Mouse (Mus musculus) limb, embryonic 14.5 days (tissue): ENCODE measurements around the gene Olfr338. TPM values are rescaled to one million over a fixed set of nuclear protein-coding genes. Genes with fewer than 3 reads are reported as not detected.
"Not testable (repeated sequence)": the region's sequence is repeated elsewhere in the genome, so short reads cannot be mapped to it uniquely, and the experiment has no call there.

ENCODE experiments used
- ATAC-seq: fragments of 200-750 bp; cut with Nextera tagmentation; 2 replicates; pipeline ENCODE4 v1.8.0; 2017; ENCODE audit warnings: low read depth, moderate number of reproducible peaks, moderate TSS enrichment; ENCODE audit not compliant: low FRiP score
- DNase-seq: peaks from one replicate; pipeline ENCODE4 v3.0.0-alpha.2; 2015; ENCODE audit warnings: low spot score
- H3K27ac ChIP-seq: fragments of 300-500 bp; sonication (generic); replicated peaks from 2 replicates; pipeline ENCODE4 v1.5.1; 2014; ENCODE audit warnings: low read depth, mild to moderate bottlenecking, low read length, moderate library complexity, mixed read lengths
- H3K27me3 ChIP-seq: fragments of 300-500 bp; sonication (generic); 2 replicates; pipeline ENCODE4 v1.6.1; 2014; ENCODE audit warnings: low read length, mixed read lengths; ENCODE audit not compliant: control insufficient read depth, insufficient read depth
- H3K36me3 ChIP-seq: fragments of 300-500 bp; sonication (generic); 2 replicates; pipeline ENCODE4 v1.6.1; 2014; ENCODE audit warnings: mild to moderate bottlenecking, low read length, moderate library complexity, mixed read lengths; ENCODE audit not compliant: control insufficient read depth, insufficient read depth
- H3K4me1 ChIP-seq: fragments of 300-500 bp; sonication (generic); 2 replicates; pipeline ENCODE4 v1.6.1; 2014; ENCODE audit warnings: antibody characterized with exemption, low read length, mixed read lengths; ENCODE audit not compliant: control insufficient read depth, insufficient read depth
- H3K4me2 ChIP-seq: fragments of 300-500 bp; sonication (generic); replicated peaks from 2 replicates; pipeline ENCODE4 v1.6.1; 2014; ENCODE audit warnings: low read depth, mild to moderate bottlenecking, low read length, moderate library complexity; ENCODE audit not compliant: severe bottlenecking
- H3K4me3 ChIP-seq: fragments of 300-500 bp; sonication (generic); replicated peaks from 2 replicates; pipeline ENCODE4 v1.5.1; 2014; ENCODE audit warnings: low read length
- H3K9ac ChIP-seq: fragments of 300-500 bp; sonication (generic); 2 replicates; pipeline ENCODE4 v1.6.1; 2014; ENCODE audit warnings: mild to moderate bottlenecking, low read depth, low read length, moderate library complexity; ENCODE audit not compliant: severe bottlenecking
- H3K9me3 ChIP-seq: fragments of 300-500 bp; sonication (generic); 2 replicates; pipeline ENCODE4 v1.6.1; 2016; ENCODE audit warnings: low read length; ENCODE audit not compliant: control insufficient read depth
- POLR2A ChIP-seq: fragments of 200-500 bp; IDR thresholded peaks from 2 replicates; pipeline ENCODE4 v1.8.0; 2012; ENCODE audit warnings: inconsistent platforms, mild to moderate bottlenecking, moderate library complexity, borderline replicate concordance; ENCODE audit not compliant: insufficient read depth, insufficient read length; ENCODE audit errors: extremely low read depth
- WGBS: fragments of 180-500 bp; shearing (Covaris S2); extraction: QIAGEN DNeasy Blood & Tissue Kit; methylation state at CpG from one replicate; pipeline ENCODE4 v1.1.7; 2014; 5-methylcytosine and 5-hydroxymethylcytosine counted together
- polyA plus RNA-seq, 2 experiments: library from polyadenylated mRNA; depleted of rRNA in 1 of 2; stranded (reverse) in 1 of 2; unstranded in 1 of 2; fragments of >200 nt; fragmentation: Nextera tagmentation in 1 of 2; extraction: Ambion mirVana in 1 of 2; gene quantifications; 2 replicates each; pipeline versions ENCODE4 v1.2.1 to v1.2.3; 2012 to 2014

Olfr338 gene
- not detected in 2 replicates for polyA plus RNA-seq (2012; rRNA removed)
- not detected in 2 replicates for polyA plus RNA-seq (2014; fragmentation: Nextera tagmentation; extraction: Ambion mirVana)

- H3K4me1 ChIP-seq = no peaks in the 10 kb centered on the region
- H3K4me2 ChIP-seq = no peak within 1 kb of the TSS
- H3K36me3 ChIP-seq = no peaks in the 10 kb centered on the region
- H3K27ac ChIP-seq = no peak within 1 kb of the TSS
- no peaks in the 10 kb centered on the region; the same call in 1 of the 2 replicates for H3K9me3 ChIP-seq
- no peak within 1 kb of the TSS for H3K9ac ChIP-seq
- no peaks in the 10 kb centered on the region for H3K27me3 ChIP-seq
- DNase-seq = no peak
- ATAC-seq = no peak
- no peak within 1 kb of the TSS for H3K4me3 ChIP-seq
- no peak for TF ChIP-seq POLR2A
Measured at GRCm38 (mm10) chr2:36373219-36373618, at the start of gene Olfr338. Gene Olfr338 (plus strand): TSS chr2:36373519.

- not testable (repeated sequence) for H3K4me1 ChIP-seq, ATAC-seq, H3K36me3 ChIP-seq, H3K4me2 ChIP-seq, H3K27me3 ChIP-seq, H3K4me3 ChIP-seq, H3K9ac ChIP-seq, H3K27ac ChIP-seq, H3K9me3 ChIP-seq, DNase-seq
- 83% methylated on average over 3 of the region's 3 CpGs for WGBS
Measured at GRCm38 (mm10) chr2:36415174-36415573, 41.9 kb downstream of the Olfr338 start.

- not testable (repeated sequence) for H3K4me2 ChIP-seq, DNase-seq, H3K27me3 ChIP-seq, ATAC-seq, H3K4me3 ChIP-seq, H3K9me3 ChIP-seq, H3K9ac ChIP-seq, H3K27ac ChIP-seq, H3K4me1 ChIP-seq, H3K36me3 ChIP-seq
- WGBS = 90% methylated on average over 7 of the region's 7 CpGs
Measured at GRCm38 (mm10) chr2:36415591-36415990, 42.3 kb downstream of the Olfr338 start.

GRCm38 (mm10) chr2:36418647-36419046 lies 45.3 kb downstream of the Olfr338 start, which contains the start of gene Olfr339:
Gene Olfr339 (plus strand): TSS chr2:36418947.
- WGBS = 77% methylated on average over 3 of the region's 3 CpGs
- Histone ChIP-seq H3K9ac (no peak within 1 kb of the TSS), H3K27me3 (no peaks in the 10 kb centered on the region), H3K9me3 (no peaks in the 10 kb centered on the region), H3K4me2 (no peak within 1 kb of the TSS), H3K36me3 (no peaks in the 10 kb centered on the region), H3K4me1 (no peaks in the 10 kb centered on the region), H3K27ac (no peak within 1 kb of the TSS), H3K4me3 (no peak within 1 kb of the TSS)
- DNase-seq (no peak), ATAC-seq (no peak)
- no peak for TF ChIP-seq POLR2A

Other genes starting within 250 kb of the Olfr338 start
- gene Mrrf, start 237.1 kb upstream of the Olfr338 start, polyA plus RNA-seq (2012; rRNA removed) = 21.1 and 31.0 TPM in 2 replicates
- 30.4 and 33.0 TPM in 2 replicates for gene Mrrf, start 237.1 kb upstream of the Olfr338 start, polyA plus RNA-seq (2014; fragmentation: Nextera tagmentation; extraction: Ambion mirVana)
- gene Rbm18, start 236.7 kb upstream of the Olfr338 start, polyA plus RNA-seq (2012; rRNA removed) = 41.8 and 46.7 TPM in 2 replicates
- gene Rbm18, start 236.7 kb upstream of the Olfr338 start, polyA plus RNA-seq (2014; fragmentation: Nextera tagmentation; extraction: Ambion mirVana) = 69.7 and 77.5 TPM in 2 replicates
- 10.7 and 11.9 TPM in 2 replicates for gene Ptgs1, start 143.1 kb upstream of the Olfr338 start, polyA plus RNA-seq (2012; rRNA removed)
- 14.4 and 15.0 TPM in 2 replicates for gene Ptgs1, start 143.1 kb upstream of the Olfr338 start, polyA plus RNA-seq (2014; fragmentation: Nextera tagmentation; extraction: Ambion mirVana)
- gene Olfr339, start 45.4 kb downstream of the Olfr338 start, polyA plus RNA-seq (2012; rRNA removed) = not detected in 2 replicates
- not detected in 2 replicates for gene Olfr339, start 45.4 kb downstream of the Olfr338 start, polyA plus RNA-seq (2014; fragmentation: Nextera tagmentation; extraction: Ambion mirVana)
- not detected in 2 replicates for gene Olfr340, start 79.1 kb downstream of the Olfr338 start, polyA plus RNA-seq (2012; rRNA removed)
- not detected in 2 replicates for gene Olfr340, start 79.1 kb downstream of the Olfr338 start, polyA plus RNA-seq (2014; fragmentation: Nextera tagmentation; extraction: Ambion mirVana)
- gene Olfr341, start 108.9 kb downstream of the Olfr338 start, polyA plus RNA-seq (2012; rRNA removed) = not detected in 2 replicates
- gene Olfr341, start 108.9 kb downstream of the Olfr338 start, polyA plus RNA-seq (2014; fragmentation: Nextera tagmentation; extraction: Ambion mirVana) = not detected in 2 replicates
- gene Olfr342, start 151.5 kb downstream of the Olfr338 start, polyA plus RNA-seq (2012; rRNA removed) = not detected in 2 replicates
- not detected in 2 replicates for gene Olfr342, start 151.5 kb downstream of the Olfr338 start, polyA plus RNA-seq (2014; fragmentation: Nextera tagmentation; extraction: Ambion mirVana)
- gene Olfr344, start 193.1 kb downstream of the Olfr338 start, polyA plus RNA-seq (2012; rRNA removed) = not detected in 2 replicates
- not detected in 2 replicates for gene Olfr344, start 193.1 kb downstream of the Olfr338 start, polyA plus RNA-seq (2014; fragmentation: Nextera tagmentation; extraction: Ambion mirVana)